Mouse (Mus musculus) urinary bladder, adult 2 months (tissue): ENCODE data around the gene Nuak2. TPM values are rescaled to one million over a fixed set of nuclear protein-coding genes. Genes with fewer than 3 reads are reported as not detected.

Experiments used
- DNase-seq: peaks from one replicate; pipeline ENCODE4 v3.0.0; 2022; ENCODE audit warnings: low spot score
- polyA plus RNA-seq: library from polyadenylated mRNA; depleted of rRNA; stranded (reverse); fragments of >200 nt; gene quantifications from 2 replicates; pipeline ENCODE4 v1.2.3, GENCODE M21; 2012; rRNA removed

Nuak2 gene
- polyA plus RNA-seq, 1 experiment: 3.4 TPM

- DNase-seq: no peak
These were observed 61.9 kb downstream of the Nuak2 start for GRCm38 (mm10) chr1:132377811-132378210.

- no peak for DNase-seq
These were observed 64.7 kb downstream of the Nuak2 start for GRCm38 (mm10) chr1:132380550-132381100.

GRCm38 (mm10) chr1:132381929-132382328 lies 66.0 kb downstream of the Nuak2 start:
- DNase-seq: no peak

Other genes starting within 250 kb of the Nuak2 start
- 35.2 and 43.2 TPM in 2 replicates for gene Mfsd4a, start 248.1 kb upstream of the Nuak2 start, polyA plus RNA-seq
- gene Cdk18, start 176.4 kb upstream of the Nuak2 start, polyA plus RNA-seq: 20.5 and 26.8 TPM in 2 replicates
- gene Lemd1, start 124.7 kb upstream of the Nuak2 start, polyA plus RNA-seq: 0.23 and 0.32 TPM in 2 replicates
- 0.15 and 0.21 TPM in 2 replicates for gene AC124108.1, start 124.7 kb upstream of the Nuak2 start, polyA plus RNA-seq
- gene Gm10188, start 86.4 kb upstream of the Nuak2 start, polyA plus RNA-seq: not detected in 2 replicates
- 1.2 and 1.5 TPM in 2 replicates for gene Klhdc8a, start 17.5 kb upstream of the Nuak2 start, polyA plus RNA-seq
- gene Tmcc2, start 75.2 kb downstream of the Nuak2 start, polyA plus RNA-seq: 7.9 and 9.8 TPM in 2 replicates
- gene Dstyk, start 101.4 kb downstream of the Nuak2 start, polyA plus RNA-seq: 20.2 and 20.8 TPM in 2 replicates
- 29.5 and 31.6 TPM in 2 replicates for gene Rbbp5, start 161.2 kb downstream of the Nuak2 start, polyA plus RNA-seq
- gene Tmem81, start 190.1 kb downstream of the Nuak2 start, polyA plus RNA-seq: 6.3 and 6.5 TPM in 2 replicates
- 0.03 and 0.04 TPM in 2 replicates for gene Cntn2, start 227.1 kb downstream of the Nuak2 start, polyA plus RNA-seq